ENCODE assay signal across 17 mouse cellular contexts in the genomic region with DNA sequence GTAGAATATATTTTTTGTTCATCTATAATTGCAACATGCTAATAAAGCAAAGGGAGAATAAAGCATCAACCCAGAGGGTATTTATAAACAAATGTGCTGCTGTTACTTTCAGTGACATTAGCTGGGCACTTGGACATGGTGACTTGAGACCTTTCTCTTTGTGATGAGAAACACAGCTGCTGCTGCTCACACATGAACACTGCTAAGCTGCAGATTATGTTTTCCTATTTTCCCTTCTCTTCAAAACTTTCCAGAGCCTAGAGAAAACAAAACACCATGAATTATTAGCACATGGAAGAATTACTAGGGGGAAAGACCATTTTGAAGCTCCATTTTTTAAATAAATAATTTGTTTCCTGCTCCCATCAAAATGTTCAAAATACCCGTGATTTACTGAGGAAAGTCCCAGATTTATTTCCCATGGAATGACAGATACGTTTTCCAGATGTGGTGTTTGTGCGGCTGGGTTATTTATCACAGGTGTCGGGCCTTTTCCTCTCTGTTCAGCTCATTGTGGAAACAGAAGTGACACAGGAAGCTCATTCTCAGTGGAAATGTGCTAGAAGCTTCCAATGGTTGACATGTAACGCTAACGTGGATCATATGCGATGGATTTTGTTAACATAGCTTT.
DNase-seq lines count a peak whose midpoint lies in the region; ATAC-seq and TF ChIP-seq lines count a peak whose summit lies in the region.
"Had no signal": no experiment of that assay in that cellular context is flagged by ENCODE, and none has a peak within 500 bp of the region (broad histone marks: within the 10 kb centered on the region; RNA-seq: fewer than 3 reads in every experiment).

No protein-coding gene starts in this region.

- TF ChIP-seq CTCF in lung, postnatal 0 days (IDR thresholded peaks at IDR 0.05), result no peak
- no peak for TF ChIP-seq CTCF in lung, adult 2 months (IDR thresholded peaks at IDR 0.05; ENCODE audit: insufficient read depth, low read length)
- TF ChIP-seq CTCF in kidney, postnatal 0 days (IDR thresholded peaks at IDR 0.05; ENCODE audit: low read depth), result no peak

- ATAC-seq in lung, postnatal 0 days, result no peak
- no peak for ATAC-seq in embryonic facial prominence, embryonic 11.5 days (replicated peaks; ENCODE audit: insufficient number of reproducible peaks, low FRiP score, low TSS enrichment, low read depth)
- no peak for ATAC-seq in kidney, postnatal 0 days (replicated peaks; ENCODE audit: low FRiP score, low read depth)
- no peak for ATAC-seq in hindbrain, embryonic 12.5 days (ENCODE audit: low FRiP score)
- ATAC-seq: forebrain, postnatal 0 days; midbrain, embryonic 15.5 days had no signal

- no peaks in the 10 kb centered on the region for H3K27me3 ChIP-seq in lung, postnatal 0 days (replicated peaks; ENCODE audit: insufficient read depth, low read length)
- H3K27me3 ChIP-seq in embryonic facial prominence, embryonic 11.5 days (ENCODE audit: control insufficient read depth, insufficient read depth, low read length), result no peaks in the 10 kb centered on the region
- no peaks in the 10 kb centered on the region for H3K27me3 ChIP-seq in kidney, postnatal 0 days (ENCODE audit: insufficient read depth, low read length)
- no peaks in the 10 kb centered on the region for H3K27me3 ChIP-seq in hindbrain, embryonic 12.5 days
- H3K27me3 ChIP-seq: heart, embryonic 15.5 days; hindbrain, embryonic 15.5 days; midbrain, embryonic 15.5 days; neural tube, embryonic 13.5 days had no signal

- no peak overlapping the region for H3K9ac ChIP-seq in lung, postnatal 0 days (replicated peaks; ENCODE audit: low read depth)
- H3K9ac ChIP-seq in embryonic facial prominence, embryonic 11.5 days (replicated peaks; ENCODE audit: low read length), result no peak overlapping the region
- H3K9ac ChIP-seq in kidney, postnatal 0 days (ENCODE audit: low read depth, low read length), result no peak overlapping the region
- H3K9ac ChIP-seq in hindbrain, embryonic 12.5 days, result no peak overlapping the region
- H3K9ac ChIP-seq: forebrain, postnatal 0 days; heart, embryonic 15.5 days; hindbrain, embryonic 15.5 days; liver, embryonic 14.5 days; midbrain, embryonic 15.5 days; neural tube, embryonic 13.5 days had no signal

- no peaks in the 10 kb centered on the region for H3K9me3 ChIP-seq in lung, postnatal 0 days (ENCODE audit: low read length)
- H3K9me3 ChIP-seq in embryonic facial prominence, embryonic 11.5 days (replicated peaks; ENCODE audit: control insufficient read depth, low read length), result no peaks in the 10 kb centered on the region
- no peaks in the 10 kb centered on the region for H3K9me3 ChIP-seq in kidney, postnatal 0 days (replicated peaks; ENCODE audit: low read length)
- no peaks in the 10 kb centered on the region for H3K9me3 ChIP-seq in hindbrain, embryonic 12.5 days (replicated peaks)
- H3K9me3 ChIP-seq: heart, embryonic 15.5 days; hindbrain, embryonic 15.5 days; midbrain, embryonic 15.5 days; neural tube, embryonic 13.5 days had no signal

- no peak overlapping the region for H3K27ac ChIP-seq in lung, postnatal 0 days (ENCODE audit: low read length)
- no peak overlapping the region for H3K27ac ChIP-seq in embryonic facial prominence, embryonic 11.5 days (replicated peaks; ENCODE audit: low read depth, low read length)
- no peak overlapping the region for H3K27ac ChIP-seq in kidney, postnatal 0 days
- H3K27ac ChIP-seq in hindbrain, embryonic 12.5 days, result no peak overlapping the region
- H3K27ac ChIP-seq: heart, embryonic 15.5 days; hindbrain, embryonic 15.5 days; liver, embryonic 14.5 days; midbrain, embryonic 15.5 days; neural tube, embryonic 13.5 days had no signal

- no peaks in the 10 kb centered on the region for H3K36me3 ChIP-seq in lung, postnatal 0 days (ENCODE audit: insufficient read depth, low read length)
- H3K36me3 ChIP-seq in embryonic facial prominence, embryonic 11.5 days (replicated peaks; ENCODE audit: control insufficient read depth, insufficient read depth, low read depth, low read length), result no peaks in the 10 kb centered on the region
- H3K36me3 ChIP-seq in kidney, postnatal 0 days (ENCODE audit: insufficient read depth, low read length), result no peaks in the 10 kb centered on the region
- no peaks in the 10 kb centered on the region for H3K36me3 ChIP-seq in hindbrain, embryonic 12.5 days
- H3K36me3 ChIP-seq: heart, embryonic 15.5 days; hindbrain, embryonic 15.5 days; midbrain, embryonic 15.5 days; neural tube, embryonic 13.5 days had no signal

- 42% methylated on average over 7 of the region's 7 CpGs for WGBS in lung, postnatal 0 days
- WGBS in lung, adult 2 months, result 47% methylated on average over 7 of the region's 7 CpGs
- WGBS in embryonic facial prominence, embryonic 11.5 days, result 48% methylated on average over 7 of the region's 7 CpGs
- WGBS in kidney, postnatal 0 days, result 30% methylated on average over 7 of the region's 7 CpGs
- 72% methylated on average over 7 of the region's 7 CpGs for WGBS in hindbrain, embryonic 12.5 days

- no peak overlapping the region for H3K4me2 ChIP-seq in lung, postnatal 0 days (replicated peaks; ENCODE audit: low read depth, low read length)
- no peak overlapping the region for H3K4me2 ChIP-seq in embryonic facial prominence, embryonic 11.5 days (ENCODE audit: low read depth, low read length)
- H3K4me2 ChIP-seq in kidney, postnatal 0 days (ENCODE audit: low read length), result no peak overlapping the region
- no peak overlapping the region for H3K4me2 ChIP-seq in hindbrain, embryonic 12.5 days (replicated peaks)
- H3K4me2 ChIP-seq: heart, embryonic 15.5 days; hindbrain, embryonic 15.5 days; midbrain, embryonic 15.5 days; neural tube, embryonic 13.5 days had no signal

- TF ChIP-seq POLR2A in lung, adult 2 months (IDR thresholded peaks at IDR 0.05; ENCODE audit: borderline replicate concordance, extremely low read depth, low read depth, low read length), result no peak

- no peaks in the 10 kb centered on the region for H3K4me1 ChIP-seq in lung, postnatal 0 days (ENCODE audit: insufficient read depth, low read depth, low read length)
- no peaks in the 10 kb centered on the region for H3K4me1 ChIP-seq in lung, adult 2 months (ENCODE audit: control insufficient read depth, insufficient read depth, low read length)
- no peaks in the 10 kb centered on the region for H3K4me1 ChIP-seq in embryonic facial prominence, embryonic 11.5 days (ENCODE audit: control insufficient read depth, insufficient read depth, low read length)
- no peaks in the 10 kb centered on the region for H3K4me1 ChIP-seq in kidney, postnatal 0 days (replicated peaks; ENCODE audit: insufficient read depth, low read length)
- no peaks in the 10 kb centered on the region for H3K4me1 ChIP-seq in hindbrain, embryonic 12.5 days
- H3K4me1 ChIP-seq: heart, embryonic 15.5 days; hindbrain, embryonic 15.5 days; midbrain, embryonic 15.5 days; neural tube, embryonic 13.5 days had no signal

- peak; percentile 12 for DNase-seq in lung, postnatal 0 days (ENCODE audit: low spot score)
- DNase-seq in lung, adult 2 months, result no peak
- DNase-seq in embryonic facial prominence, embryonic 11.5 days (ENCODE audit: low spot score), result peak; percentile 54
- DNase-seq in kidney, postnatal 0 days (ENCODE audit: low spot score), result peak; percentile 90
- DNase-seq in mesoderm, embryonic 11.5 days (ENCODE audit: low read depth, low spot score), result peak; percentile 75
- DNase-seq in spleen, adult 18-20 months, result no peak
- DNase-seq: adrenal gland, postnatal 25 days; cerebellum, postnatal 25 days; forebrain, postnatal 0 days; gastrocnemius, postnatal 14 days; lung, postnatal 4 days had no signal

- H3K4me3 ChIP-seq in lung, postnatal 0 days (ENCODE audit: low read depth, low read length), result no peak overlapping the region
- H3K4me3 ChIP-seq in lung, adult 2 months (replicated peaks; ENCODE audit: extremely low read depth, low read depth, low read length), result no peak overlapping the region
- no peak overlapping the region for H3K4me3 ChIP-seq in embryonic facial prominence, embryonic 11.5 days (ENCODE audit: low read depth, low read length)
- H3K4me3 ChIP-seq in kidney, postnatal 0 days (replicated peaks; ENCODE audit: low read depth, low read length), result no peak overlapping the region
- H3K4me3 ChIP-seq in hindbrain, embryonic 12.5 days, result no peak overlapping the region
- H3K4me3 ChIP-seq: heart, embryonic 15.5 days; hindbrain, embryonic 15.5 days; midbrain, embryonic 15.5 days; neural tube, embryonic 13.5 days had no signal

- no peak for TF ChIP-seq EP300 in lung, postnatal 0 days (IDR thresholded peaks at IDR 0.05)

Comparison
In these comparisons a context has a peak if more than half of its experiments do, and no peak if none do; other contexts are left out.
1. DNase-seq: peak in lung, postnatal 0 days (single experiment), embryonic facial prominence, embryonic 11.5 days (single experiment), kidney, postnatal 0 days (single experiment) and mesoderm, embryonic 11.5 days (single experiment); none in lung, adult 2 months (single experiment) and spleen, adult 18-20 months (0 of 2).